Mouse (Mus musculus) cerebellum, adult 2 months (tissue): Measurements from ENCODE around the gene Ccdc115. TPM values are rescaled to one million over a fixed set of nuclear protein-coding genes. Genes with fewer than 3 reads are reported as not detected.
"Not testable (repeated sequence)": the region's sequence is repeated elsewhere in the genome, so short reads cannot be mapped to it uniquely, and the experiment has no call there.

Experiments used
- DNase-seq, 2 experiments: peaks; one replicate each; pipeline ENCODE4 v3.0.0; 2021
- H3K27ac ChIP-seq: fragments of 200-500 bp; 2 replicates; pipeline ENCODE4 v1.5.1; 2012; ENCODE audit warnings: low read length, control low read depth, inconsistent platforms; ENCODE audit not compliant: insufficient read depth
- H3K27me3 ChIP-seq: fragments of 200-500 bp; 2 replicates; pipeline ENCODE4 v1.6.1; 2012; ENCODE audit warnings: inconsistent platforms, mild to moderate bottlenecking, low read length, moderate library complexity; ENCODE audit not compliant: control insufficient read depth, insufficient read depth
- H3K4me1 ChIP-seq: fragments of 200-500 bp; 2 replicates; pipeline ENCODE4 v1.6.1; 2011; ENCODE audit warnings: low read length; ENCODE audit not compliant: control insufficient read depth, insufficient read depth
- H3K4me3 ChIP-seq: fragments of 200-500 bp; replicated peaks from 2 replicates; pipeline ENCODE3; 2011; ENCODE audit warnings: mild to moderate bottlenecking, low read depth, low read length, control low read depth; ENCODE audit not compliant: insufficient read depth
- CTCF ChIP-seq: fragments of 200-500 bp; IDR thresholded peaks from 2 replicates; pipeline ENCODE4 v1.5.1; 2011; ENCODE audit warnings: low read depth, mild to moderate bottlenecking, control low read depth, low read length, moderate library complexity, borderline replicate concordance; ENCODE audit not compliant: insufficient read depth
- POLR2A ChIP-seq: fragments of 200-500 bp; IDR thresholded peaks from 2 replicates; pipeline ENCODE4 v1.6.1; 2011; ENCODE audit warnings: low read length, control low read depth, borderline replicate concordance; ENCODE audit not compliant: insufficient read depth
- WGBS: fragments of 180-500 bp; shearing (Covaris S2); methylation state at CpG from one replicate; pipeline ENCODE4 v1.1.7; 2018; 5-methylcytosine and 5-hydroxymethylcytosine counted together
- polyA plus RNA-seq: library from polyadenylated mRNA; depleted of rRNA; stranded (reverse); fragments of >200 nt; gene quantifications from 2 replicates; pipeline ENCODE4 v1.2.3, GENCODE M21; 2012

The Ccdc115 gene
- polyA plus RNA-seq, 1 experiment, result 31.5 TPM

DNA sequence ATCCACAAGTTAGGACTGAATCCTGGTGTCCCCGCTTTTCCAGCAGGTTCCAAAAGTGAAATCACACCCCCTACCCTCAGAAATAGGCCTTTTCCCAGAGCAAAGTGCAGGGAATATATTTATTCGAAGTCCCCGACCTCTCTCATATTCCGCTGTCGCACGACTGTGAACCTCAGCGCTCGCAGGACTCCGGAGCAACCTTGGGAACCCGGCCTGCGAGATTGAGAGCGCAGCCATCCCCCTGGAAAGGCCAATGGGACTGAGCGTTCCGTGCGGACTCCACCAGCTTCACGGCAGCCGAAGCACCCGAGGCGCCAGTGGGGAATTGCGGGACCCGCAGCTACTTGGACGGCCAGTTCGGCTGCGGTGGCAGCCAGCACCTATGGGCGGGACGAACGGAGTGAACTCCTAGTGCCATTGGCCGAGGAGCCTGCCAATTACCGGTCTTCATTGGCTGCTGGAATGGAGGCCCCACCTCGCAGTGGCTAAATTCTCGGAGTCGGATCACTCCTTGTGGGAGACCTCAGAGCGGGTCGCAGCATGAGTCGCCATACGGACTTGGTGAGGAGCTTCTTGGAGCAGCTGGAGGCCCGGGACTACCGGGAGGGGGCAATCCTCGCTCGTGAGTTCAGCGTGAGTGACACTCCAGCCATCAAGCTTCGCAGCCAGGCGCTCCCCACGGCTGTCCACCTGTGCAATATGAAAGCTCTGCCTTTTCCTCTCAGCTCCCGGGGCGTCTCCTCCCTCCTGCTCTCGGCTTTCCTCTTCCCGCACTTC lies 20.0 kb upstream of the Ccdc115 start, which contains the start of gene Ptpn18:
Ptpn18 (plus strand) TSS at position 479 of the 777 bp plus-strand sequence.
- WGBS, result under 1% methylated on average over 48 of the region's 48 CpGs
- H3K27ac ChIP-seq, result peak within 1 kb of the TSS; percentile 64
- no peaks in the 10 kb centered on the region for H3K27me3 ChIP-seq
- DNase-seq, result peak; percentile 92 to 98
- TF ChIP-seq CTCF (no peak), POLR2A (peak; percentile 54; the same call in 1 of the 2 replicates)
- H3K4me1 ChIP-seq, result no peaks in the 10 kb centered on the region
- peak within 1 kb of the TSS; percentile 96 for H3K4me3 ChIP-seq

DNA sequence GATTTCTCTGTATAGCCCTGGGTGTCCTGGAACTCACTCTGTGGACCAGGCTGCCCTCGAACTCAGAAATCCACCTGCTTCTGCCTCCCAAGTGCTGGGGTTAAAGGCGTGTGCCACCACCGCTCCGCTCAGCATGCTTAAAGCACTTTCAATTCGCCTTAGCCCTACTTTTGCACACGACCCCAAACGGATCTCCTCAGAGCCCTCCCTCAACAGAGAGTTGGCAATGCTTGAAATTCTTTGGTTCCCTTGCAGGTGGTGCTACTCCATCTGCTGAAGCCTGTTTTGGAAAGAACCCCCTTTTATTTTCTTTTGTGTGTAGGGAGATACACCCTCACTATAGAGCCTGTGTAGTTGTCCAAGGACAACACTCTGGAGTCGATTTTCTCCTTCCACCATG lies 19.0 kb upstream of the Ccdc115 start:
- H3K4me3 ChIP-seq, result no peak overlapping the region
- no peak for DNase-seq
- H3K27me3 ChIP-seq, result no peaks in the 10 kb centered on the region
- H3K27ac ChIP-seq, result no peak overlapping the region
- 54% methylated on average over 8 of the region's 8 CpGs for WGBS
- no peaks in the 10 kb centered on the region for H3K4me1 ChIP-seq
- TF ChIP-seq POLR2A (no peak), CTCF (no peak)

DNA sequence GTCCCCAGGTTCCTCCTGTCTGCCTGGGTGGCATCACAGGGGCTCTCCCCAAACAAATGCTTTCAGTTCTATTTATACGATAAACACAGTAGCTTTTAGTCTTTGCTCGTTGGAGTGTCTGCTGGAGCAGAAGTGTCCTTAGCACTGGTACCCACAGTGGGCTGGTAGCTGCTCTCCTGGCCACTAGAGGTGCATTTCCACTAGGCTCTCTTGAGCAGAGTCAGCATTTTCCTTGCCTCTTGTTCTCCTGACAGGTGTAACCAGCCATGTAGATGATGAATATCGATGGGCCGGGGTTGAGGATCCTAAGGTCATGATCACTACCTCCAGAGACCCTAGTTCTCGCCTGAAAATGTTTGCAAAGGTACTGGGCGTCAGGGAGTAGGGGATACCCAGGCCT lies 3.7 kb upstream of the Ccdc115 start:
- H3K4me3 ChIP-seq, result no peak overlapping the region
- WGBS, result 88% methylated on average over 6 of the region's 6 CpGs
- no peak for TF ChIP-seq CTCF
- TF ChIP-seq POLR2A, result no peak
- no peak overlapping the region for H3K27ac ChIP-seq
- no peak for DNase-seq
- peaks cover 7% of the 10 kb centered on the region for H3K4me1 ChIP-seq
- no peaks in the 10 kb centered on the region for H3K27me3 ChIP-seq

DNA sequence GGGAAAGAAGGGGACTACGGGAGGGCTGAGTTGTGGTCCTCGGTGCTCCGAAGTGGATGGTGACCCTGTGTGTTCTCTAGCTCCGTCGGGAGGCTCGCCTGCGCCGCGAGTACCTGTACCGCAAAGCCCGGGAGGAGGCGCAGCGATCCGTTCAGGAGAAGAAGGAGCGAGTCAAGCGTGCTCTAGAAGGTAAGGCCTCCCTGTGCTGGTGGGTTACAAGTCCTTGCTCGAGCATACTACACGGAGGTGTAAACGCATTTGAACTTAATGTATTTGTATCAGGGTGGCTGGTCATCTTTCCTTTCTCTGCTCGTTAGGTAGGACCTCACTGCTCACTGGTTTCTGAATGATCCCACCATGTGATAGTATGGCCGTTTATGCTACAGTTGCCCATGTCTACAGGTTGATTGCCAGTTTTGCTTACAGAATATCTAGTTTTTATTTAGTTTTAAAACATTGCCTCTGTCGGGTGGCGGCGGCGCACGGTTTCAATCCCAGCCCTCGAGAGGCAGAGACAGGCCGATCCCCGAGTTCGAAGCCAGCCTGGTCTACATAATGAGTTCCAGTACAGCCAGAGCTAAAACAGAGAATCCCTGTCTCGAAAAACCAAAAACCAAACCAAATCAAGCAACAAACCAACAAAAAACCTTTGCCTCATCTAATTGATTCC lies 624 bp upstream of the Ccdc115 start:
- WGBS, result 7% methylated on average over 31 of the region's 31 CpGs
- H3K27ac ChIP-seq, result peak overlapping the region; percentile 23; the same call in 1 of the 2 replicates
- H3K4me1 ChIP-seq, result peaks cover 2% of the 10 kb centered on the region; the same call in 1 of the 2 replicates
- peak overlapping the region; percentile 95 for H3K4me3 ChIP-seq
- H3K27me3 ChIP-seq, result no peaks in the 10 kb centered on the region
- DNase-seq, result no peak
- peak; percentile 27; the same call in 1 of the 2 replicates for TF ChIP-seq CTCF
- no peak for TF ChIP-seq POLR2A

DNA sequence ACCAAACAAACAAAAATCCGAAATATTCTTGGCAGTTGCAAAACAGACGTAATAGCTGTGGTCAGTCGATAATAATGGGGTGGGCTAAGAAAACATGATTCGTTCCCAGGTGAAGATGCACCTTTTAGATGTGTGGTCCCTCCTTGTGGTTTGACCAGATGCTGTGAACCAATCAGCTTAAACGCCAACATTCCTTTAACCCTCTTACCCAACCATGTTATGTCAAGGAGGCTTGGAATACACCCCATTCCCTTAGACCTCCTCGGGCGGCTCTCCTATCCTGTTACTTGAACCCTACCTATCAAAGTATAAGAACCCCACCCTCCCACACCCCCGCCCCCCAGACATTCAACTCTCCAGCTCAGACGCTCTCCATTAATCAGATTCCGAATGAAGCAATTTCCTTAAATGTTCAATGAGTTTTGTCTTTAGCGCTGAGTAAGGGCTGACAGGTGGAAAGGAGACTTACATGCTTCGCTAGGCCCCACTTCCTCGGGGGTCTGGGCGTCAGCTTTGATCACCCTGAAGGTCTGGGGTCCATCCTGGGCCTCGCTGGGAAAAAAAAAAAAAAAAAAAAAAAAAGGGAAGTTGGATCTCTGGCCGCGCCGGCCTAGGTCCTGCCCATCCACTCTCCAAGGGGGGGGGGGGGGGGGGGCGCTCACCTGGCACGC lies 956 bp downstream of the Ccdc115 start:
- peak overlapping the region; percentile 95 for H3K4me3 ChIP-seq
- no peaks in the 10 kb centered on the region for H3K27me3 ChIP-seq
- TF ChIP-seq POLR2A, result no peak
- no peak for TF ChIP-seq CTCF
- no peak for DNase-seq
- H3K4me1 ChIP-seq, result peaks cover 2% of the 10 kb centered on the region; the same call in 1 of the 2 replicates
- WGBS, result 44% methylated on average over 15 of the region's 20 CpGs
- no peak overlapping the region for H3K27ac ChIP-seq

DNA sequence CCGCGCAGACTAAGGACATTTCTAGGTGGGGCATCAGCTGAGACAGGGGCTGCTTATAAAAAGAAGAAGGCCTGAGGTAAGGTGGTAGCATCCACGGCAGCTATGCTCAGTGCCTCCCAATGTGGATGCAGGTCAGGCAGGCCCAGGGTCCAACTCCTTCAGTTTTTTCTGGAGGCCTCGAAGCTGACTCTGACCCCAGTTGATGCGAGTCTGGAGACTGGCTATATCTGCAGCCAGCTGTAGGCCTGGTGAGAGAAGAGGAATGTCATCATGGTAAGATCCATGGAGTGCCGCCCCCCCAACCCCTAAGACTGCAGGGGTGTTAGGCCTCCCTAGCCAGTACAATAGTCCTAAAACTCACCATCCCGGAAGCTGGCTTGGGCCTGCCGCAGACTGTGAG lies 2.1 kb downstream of the Ccdc115 start:
- H3K27ac ChIP-seq, DNase-seq: not testable (repeated sequence)
- WGBS, result 98% methylated on average over 8 of the region's 8 CpGs

DNA sequence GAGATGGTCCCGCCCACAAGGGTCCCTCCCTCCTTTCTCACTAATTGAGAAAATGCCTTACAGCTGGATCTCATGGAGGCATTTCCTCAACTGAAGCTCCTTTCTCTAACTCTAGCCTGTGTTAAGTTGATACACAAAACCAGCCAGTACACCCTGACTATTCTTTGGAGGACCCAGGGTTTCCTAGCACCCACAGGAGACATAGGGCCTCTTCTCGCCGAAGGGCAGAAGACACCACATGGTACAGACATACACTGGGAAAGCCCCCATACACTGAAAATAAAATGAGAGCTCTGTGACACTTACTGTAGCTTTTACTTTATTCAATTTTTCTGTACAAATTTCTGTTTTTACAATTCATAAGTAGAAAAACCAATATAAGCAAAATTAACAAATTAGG lies 3.1 kb downstream of the Ccdc115 start:
- WGBS, result 83% methylated on average over 3 of the region's 3 CpGs
- DNase-seq, result no peak
- Histone ChIP-seq H3K27ac (no peak overlapping the region), H3K4me3 (no peak overlapping the region), H3K4me1 (peaks cover 2% of the 10 kb centered on the region; the same call in 1 of the 2 replicates), H3K27me3 (no peaks in the 10 kb centered on the region)
- no peak for TF ChIP-seq CTCF

More for the DNA sequence above, 2.1 kb downstream of the Ccdc115 start:
- not testable (repeated sequence) for H3K4me1 ChIP-seq, H3K4me3 ChIP-seq, H3K27me3 ChIP-seq
